Mouse (Mus musculus) liver, postnatal 0 days (tissue): ENCODE measurements around the gene Slc26a3.
A peak's percentile ranks its signal among the peaks of the same experiment; 100 is the strongest.

Experiments
- CTCF ChIP-seq: sonication (generic); IDR thresholded peaks from 2 replicates; pipeline ENCODE4 v1.5.1; 2016; ENCODE audit warnings: antibody characterized with exemption, low read depth
- EP300 ChIP-seq: IDR thresholded peaks from 2 replicates; pipeline ENCODE4 v1.6.1; 2016; ENCODE audit warnings: antibody characterized with exemption, low read depth, mild to moderate bottlenecking

DNA sequence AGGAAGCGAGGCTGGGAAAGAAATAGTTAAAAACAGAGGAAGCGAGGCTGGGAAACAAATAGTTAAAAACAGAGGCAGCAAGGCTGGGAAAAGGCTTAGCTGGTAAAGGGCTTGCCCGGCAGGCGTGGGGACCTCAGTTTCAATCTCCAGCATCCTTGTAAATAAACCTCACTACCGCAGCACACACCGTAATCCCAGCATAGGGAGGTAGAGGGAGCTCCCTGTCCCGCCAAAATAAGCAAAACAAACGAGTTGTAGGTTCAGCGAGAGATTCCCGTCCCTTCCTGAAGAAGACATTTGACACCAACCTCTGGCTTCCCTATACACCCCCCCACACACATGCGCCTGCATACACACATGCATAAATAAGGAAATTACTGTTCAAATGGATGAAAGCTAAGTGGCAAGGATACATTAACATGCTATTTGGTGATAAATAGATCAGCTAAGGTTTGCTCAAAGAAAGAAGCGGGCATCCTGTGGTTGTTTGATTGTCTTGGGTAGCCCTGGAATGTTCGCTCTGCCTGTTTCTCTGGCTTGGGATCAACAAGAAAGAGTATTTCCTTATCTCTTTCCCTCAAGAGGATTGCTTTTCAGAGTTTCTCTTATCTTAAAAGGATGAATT, 14.2 kb upstream of the Slc26a3 start:
- TF ChIP-seq CTCF (peak; percentile 44), EP300 (no peak)
